Mouse (Mus musculus) kidney, postnatal 0 days (tissue): ENCODE measurements around the gene Ifit3b. TPM values are rescaled to one million over a fixed set of nuclear protein-coding genes. Genes with fewer than 3 reads are reported as not detected.
"Not testable (repeated sequence)": the region's sequence is repeated elsewhere in the genome, so short reads cannot be mapped to it uniquely, and the experiment has no call there.

ENCODE experiments used
- ATAC-seq: fragments of 200-750 bp; cut with Nextera tagmentation; replicated peaks from 2 replicates; pipeline ENCODE4 v1.8.0; 2017; ENCODE audit warnings: low read depth, moderate number of reproducible peaks, moderate TSS enrichment, moderate library complexity; ENCODE audit not compliant: low FRiP score
- DNase-seq: peaks from one replicate; pipeline ENCODE4 v3.0.0-alpha.2; 2016; ENCODE audit warnings: low spot score
- H3K27ac ChIP-seq: fragments of 300-500 bp; sonication (generic); 2 replicates; pipeline ENCODE4 v1.5.1; 2014; ENCODE audit warnings: mild to moderate bottlenecking
- H3K27me3 ChIP-seq: fragments of 300-500 bp; sonication (generic); 2 replicates; pipeline ENCODE4 v1.6.1; 2014; ENCODE audit warnings: low read length, mixed read lengths; ENCODE audit not compliant: insufficient read depth
- H3K36me3 ChIP-seq: fragments of 300-500 bp; sonication (generic); 2 replicates; pipeline ENCODE4 v1.6.1; 2014; ENCODE audit warnings: low read length, mixed read lengths; ENCODE audit not compliant: insufficient read depth
- H3K4me1 ChIP-seq: fragments of 300-500 bp; sonication (generic); replicated peaks from 2 replicates; pipeline ENCODE4 v1.6.1; 2014; ENCODE audit warnings: antibody characterized with exemption, low read length, mixed read lengths; ENCODE audit not compliant: insufficient read depth
- H3K4me2 ChIP-seq: fragments of 300-500 bp; sonication (generic); 2 replicates; pipeline ENCODE4 v1.6.1; 2014; ENCODE audit warnings: mild to moderate bottlenecking, low read length, moderate library complexity, mixed read lengths
- H3K4me3 ChIP-seq: fragments of 300-500 bp; sonication (generic); replicated peaks from 2 replicates; pipeline ENCODE4 v1.5.1; 2014; ENCODE audit warnings: low read depth, low read length
- H3K9ac ChIP-seq: fragments of 300-500 bp; sonication (generic); 2 replicates; pipeline ENCODE4 v1.6.1; 2014; ENCODE audit warnings: low read depth, low read length
- H3K9me3 ChIP-seq: fragments of 300-500 bp; sonication (generic); replicated peaks from 2 replicates; pipeline ENCODE4 v1.6.1; 2016; ENCODE audit warnings: low read length, inconsistent platforms, mixed read lengths
- CTCF ChIP-seq: IDR thresholded peaks from 2 replicates; pipeline ENCODE4 v1.5.1; 2016; ENCODE audit warnings: antibody characterized with exemption, low read depth, mild to moderate bottlenecking, moderate library complexity
- WGBS: fragments of 180-500 bp; shearing (Covaris S2); extraction: QIAGEN DNeasy Blood & Tissue Kit; methylation state at CpG from one replicate; pipeline ENCODE4 v1.1.7; 2014; 5-methylcytosine and 5-hydroxymethylcytosine counted together
- polyA plus RNA-seq: library from polyadenylated mRNA; unstranded; fragments of >200 nt; fragmentation: Nextera tagmentation; extraction: Ambion mirVana; gene quantifications from 2 replicates; pipeline ENCODE4 v1.2.1, GENCODE M21; 2015

Ifit3b gene
- polyA plus RNA-seq = 4.1 and 5.1 TPM in 2 replicates

GRCm38 (mm10) chr19:34607237-34608051 is at the start of gene Ifit3b:
Gene Ifit3b, plus strand, starts transcription at chr19:34607970.
- peak within 1 kb of the TSS; percentile 62 for H3K27ac ChIP-seq
- peak within 1 kb of the TSS; percentile 21; the same call in 1 of the 2 replicates for H3K4me3 ChIP-seq
- peak within 1 kb of the TSS; percentile 36 for H3K4me2 ChIP-seq
- H3K27me3 ChIP-seq, H3K4me1 ChIP-seq, H3K9me3 ChIP-seq, H3K36me3 ChIP-seq, H3K9ac ChIP-seq: not testable (repeated sequence)
- WGBS = 19% methylated on average over 4 of the region's 4 CpGs
- ATAC-seq = peak; percentile 81
- DNase-seq = peak; percentile 78

- no peak for ATAC-seq
- Histone ChIP-seq H3K9me3 (no peaks in the 10 kb centered on the region), H3K4me1 (no peaks in the 10 kb centered on the region), H3K36me3 (no peaks in the 10 kb centered on the region), H3K4me3 (no peak overlapping the region), H3K27ac (no peak overlapping the region), H3K9ac (no peak overlapping the region), H3K27me3 (no peaks in the 10 kb centered on the region), H3K4me2 (no peak overlapping the region)
- TF ChIP-seq CTCF = no peak
- no peak for DNase-seq
Observed at GRCm38 (mm10) chr19:34562556-34562955, 45.2 kb upstream of the Ifit3b start.

- Histone ChIP-seq H3K9me3 (no peaks in the 10 kb centered on the region), H3K4me2 (no peak overlapping the region), H3K27ac (no peak overlapping the region), H3K27me3 (no peaks in the 10 kb centered on the region), H3K4me3 (no peak overlapping the region), H3K4me1 (no peaks in the 10 kb centered on the region), H3K36me3 (no peaks in the 10 kb centered on the region), H3K9ac (no peak overlapping the region)
- WGBS = 53% methylated on average over 1 of the region's 1 CpGs
- DNase-seq = peak; percentile 44
- TF ChIP-seq CTCF = no peak
- no peak for ATAC-seq
Observed at GRCm38 (mm10) chr19:34566178-34566784, 41.5 kb upstream of the Ifit3b start.

GRCm38 (mm10) chr19:34568988-34569895 is 38.5 kb upstream of the Ifit3b start:
- ATAC-seq = no peak; the same call in none of the 2 replicates
- H3K9me3 ChIP-seq = no peaks in the 10 kb centered on the region
- H3K27ac ChIP-seq = peak overlapping the region; percentile 14; the same call in 1 of the 2 replicates

GRCm38 (mm10) chr19:34569896-34570476 is 37.8 kb upstream of the Ifit3b start:
- Histone ChIP-seq H3K27me3 (no peaks in the 10 kb centered on the region), H3K27ac (peak overlapping the region; percentile 14; the same call in 1 of the 2 replicates), H3K36me3 (no peaks in the 10 kb centered on the region), H3K4me3 (no peak overlapping the region), H3K9ac (no peak overlapping the region), H3K9me3 (no peaks in the 10 kb centered on the region), H3K4me2 (peak overlapping the region; percentile 15; the same call in 1 of the 2 replicates), H3K4me1 (no peaks in the 10 kb centered on the region)
- ATAC-seq (peak; percentile 75; the same call in 1 of the 2 replicates), DNase-seq (peak; percentile 60)
- no peak for TF ChIP-seq CTCF
- WGBS = 29% methylated on average over 4 of the region's 4 CpGs

More at GRCm38 (mm10) chr19:34568988-34569895, 38.5 kb upstream of the Ifit3b start:
- Histone ChIP-seq H3K27me3 (no peaks in the 10 kb centered on the region), H3K9ac (no peak overlapping the region), H3K4me2 (0 out of 2 replicates have a peak overlapping the region, but pooled peaks have one; percentile 2), H3K36me3 (no peaks in the 10 kb centered on the region), H3K4me3 (no peak overlapping the region), H3K4me1 (no peaks in the 10 kb centered on the region)
- TF ChIP-seq CTCF = no peak
- 53% methylated on average over 7 of the region's 7 CpGs for WGBS
- DNase-seq = peak; percentile 53
